Mouse (Mus musculus): ENCODE results near the gene Npc1l1.

DNA sequence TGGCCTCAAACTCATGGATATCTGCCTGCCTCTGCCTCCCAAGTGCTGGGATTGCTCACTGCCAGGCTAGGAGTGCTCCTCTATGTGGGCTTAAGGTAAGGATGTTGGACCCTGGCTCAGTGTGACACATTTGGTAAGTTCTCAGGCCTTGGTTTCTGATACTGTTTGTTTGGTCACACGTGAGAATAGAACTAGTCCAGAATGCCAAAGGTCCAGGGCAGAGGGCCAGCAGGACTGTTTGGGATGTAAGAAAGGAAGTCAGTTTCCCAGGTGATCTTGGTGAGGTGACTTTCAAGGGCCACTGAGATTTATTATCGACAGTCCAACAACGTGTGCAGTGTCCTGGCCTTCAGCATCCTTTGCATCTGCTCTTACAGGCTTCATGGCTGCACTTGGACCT lies 46.5 kb upstream of the Npc1l1 start:
- TF ChIP-seq POLR2A (IDR thresholded peaks at IDR 0.05; ENCODE audit: insufficient read depth, low read length), result no peak
- TF ChIP-seq CTCF (IDR thresholded peaks at IDR 0.05; ENCODE audit: low read depth, low read length), result no peak
- TF ChIP-seq EP300 (IDR thresholded peaks at IDR 0.05; ENCODE audit: insufficient read depth, low read depth, low read length), result no peak
